Mouse (Mus musculus) kidney, postnatal 0 days (tissue): ENCODE data around the gene Gys2. TPM values are rescaled to one million over a fixed set of nuclear protein-coding genes. Genes with fewer than 3 reads are reported as not detected.

Experiments used
- ATAC-seq: fragments of 200-750 bp; cut with Nextera tagmentation; replicated peaks from 2 replicates; pipeline ENCODE4 v1.8.0; 2017; ENCODE audit warnings: low read depth, moderate number of reproducible peaks, moderate TSS enrichment, moderate library complexity; ENCODE audit not compliant: low FRiP score
- DNase-seq: peaks from one replicate; pipeline ENCODE4 v3.0.0-alpha.2; 2016; ENCODE audit warnings: low spot score
- H3K27ac ChIP-seq: fragments of 300-500 bp; sonication (generic); 2 replicates; pipeline ENCODE4 v1.5.1; 2014; ENCODE audit warnings: mild to moderate bottlenecking
- H3K27me3 ChIP-seq: fragments of 300-500 bp; sonication (generic); 2 replicates; pipeline ENCODE4 v1.6.1; 2014; ENCODE audit warnings: low read length, mixed read lengths; ENCODE audit not compliant: insufficient read depth
- H3K36me3 ChIP-seq: fragments of 300-500 bp; sonication (generic); 2 replicates; pipeline ENCODE4 v1.6.1; 2014; ENCODE audit warnings: low read length, mixed read lengths; ENCODE audit not compliant: insufficient read depth
- H3K4me1 ChIP-seq: fragments of 300-500 bp; sonication (generic); replicated peaks from 2 replicates; pipeline ENCODE4 v1.6.1; 2014; ENCODE audit warnings: antibody characterized with exemption, low read length, mixed read lengths; ENCODE audit not compliant: insufficient read depth
- H3K4me2 ChIP-seq: fragments of 300-500 bp; sonication (generic); 2 replicates; pipeline ENCODE4 v1.6.1; 2014; ENCODE audit warnings: mild to moderate bottlenecking, low read length, moderate library complexity, mixed read lengths
- H3K4me3 ChIP-seq: fragments of 300-500 bp; sonication (generic); replicated peaks from 2 replicates; pipeline ENCODE4 v1.5.1; 2014; ENCODE audit warnings: low read depth, low read length
- H3K9ac ChIP-seq: fragments of 300-500 bp; sonication (generic); 2 replicates; pipeline ENCODE4 v1.6.1; 2014; ENCODE audit warnings: low read depth, low read length
- H3K9me3 ChIP-seq: fragments of 300-500 bp; sonication (generic); replicated peaks from 2 replicates; pipeline ENCODE4 v1.6.1; 2016; ENCODE audit warnings: low read length, inconsistent platforms, mixed read lengths
- CTCF ChIP-seq: IDR thresholded peaks from 2 replicates; pipeline ENCODE4 v1.5.1; 2016; ENCODE audit warnings: antibody characterized with exemption, low read depth, mild to moderate bottlenecking, moderate library complexity
- WGBS: fragments of 180-500 bp; shearing (Covaris S2); extraction: QIAGEN DNeasy Blood & Tissue Kit; methylation state at CpG from one replicate; pipeline ENCODE4 v1.1.7; 2014; 5-methylcytosine and 5-hydroxymethylcytosine counted together
- polyA plus RNA-seq: library from polyadenylated mRNA; unstranded; fragments of >200 nt; fragmentation: Nextera tagmentation; extraction: Ambion mirVana; gene quantifications from 2 replicates; pipeline ENCODE4 v1.2.1, GENCODE M21; 2015

Gys2 gene
- polyA plus RNA-seq, 1 experiment from 2014 or later: not detected

DNA sequence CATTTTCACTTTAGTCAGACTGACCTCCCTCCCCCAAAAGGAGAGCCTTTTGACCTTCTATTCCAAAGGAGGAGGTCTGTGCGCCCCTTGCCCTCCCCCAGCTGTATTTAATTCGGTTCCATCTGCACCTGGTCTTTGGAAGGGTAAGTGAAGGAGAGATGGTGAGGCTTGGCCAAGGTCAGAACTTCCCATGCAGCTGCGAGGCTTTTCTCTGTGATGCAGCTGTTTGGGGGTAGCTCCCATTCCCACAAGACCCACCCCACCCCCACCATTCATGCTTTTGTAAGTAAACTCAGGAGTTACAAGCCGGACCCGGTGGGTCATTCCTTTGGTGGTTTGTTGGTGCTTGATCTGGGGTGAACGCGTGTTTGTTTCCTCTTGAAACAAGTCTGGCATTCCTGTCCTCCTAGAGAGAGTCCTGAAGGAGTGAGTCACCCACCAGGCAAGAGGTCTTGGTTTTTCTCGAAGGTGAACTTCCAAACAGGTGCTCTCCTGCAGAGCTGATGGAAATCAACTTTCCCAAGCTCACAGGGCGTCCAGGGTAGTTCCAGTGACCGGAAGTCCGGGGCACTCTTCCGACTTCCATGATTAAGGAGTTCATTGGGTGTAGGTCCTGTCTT is 38.7 kb upstream of the Gys2 start:
- no peak overlapping the region for H3K27ac ChIP-seq
- H3K9me3 ChIP-seq: no peaks in the 10 kb centered on the region
- H3K4me3 ChIP-seq: no peak overlapping the region
- no peaks in the 10 kb centered on the region for H3K36me3 ChIP-seq
- no peak overlapping the region for H3K4me2 ChIP-seq
- WGBS: 32% methylated on average over 12 of the region's 12 CpGs
- no peak for ATAC-seq
- no peaks in the 10 kb centered on the region for H3K27me3 ChIP-seq
- no peak for DNase-seq
- no peak for TF ChIP-seq CTCF
- 0 out of 2 replicates have a peak overlapping the region, but pooled peaks have one; percentile 4 for H3K9ac ChIP-seq
- peaks cover 18% of the 10 kb centered on the region for H3K4me1 ChIP-seq

DNA sequence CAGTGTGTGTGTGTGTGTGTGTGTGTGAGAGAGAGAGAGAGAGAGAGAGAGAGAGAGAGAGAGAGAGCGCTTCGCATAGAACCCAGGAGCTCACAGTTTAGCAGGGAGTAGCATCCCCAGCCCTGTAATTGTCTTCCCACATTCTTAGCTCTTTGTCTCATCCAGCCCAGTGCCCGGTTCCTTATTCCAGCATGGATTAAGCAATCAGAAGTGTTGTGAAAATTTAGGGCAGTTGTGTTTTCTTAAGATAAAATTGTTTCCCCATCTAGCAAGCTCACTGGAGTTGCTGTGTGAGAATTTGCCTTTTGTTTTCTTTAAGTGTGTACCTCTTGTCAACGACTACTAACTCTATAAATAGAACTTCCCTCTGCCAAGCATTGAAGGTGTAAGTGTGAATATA is 35.8 kb upstream of the Gys2 start:
- DNase-seq (no peak), ATAC-seq (no peak)
- Histone ChIP-seq H3K9ac (no peak overlapping the region), H3K4me2 (peak overlapping the region; percentile 87; the same call in 1 of the 2 replicates), H3K4me3 (no peak overlapping the region), H3K4me1 (peaks cover 20% of the 10 kb centered on the region), H3K9me3 (no peaks in the 10 kb centered on the region), H3K27ac (peak overlapping the region; percentile 83; the same call in 1 of the 2 replicates), H3K27me3 (no peaks in the 10 kb centered on the region), H3K36me3 (no peaks in the 10 kb centered on the region)
- WGBS: 49% methylated on average over 4 of the region's 4 CpGs
- TF ChIP-seq CTCF: no peak

DNA sequence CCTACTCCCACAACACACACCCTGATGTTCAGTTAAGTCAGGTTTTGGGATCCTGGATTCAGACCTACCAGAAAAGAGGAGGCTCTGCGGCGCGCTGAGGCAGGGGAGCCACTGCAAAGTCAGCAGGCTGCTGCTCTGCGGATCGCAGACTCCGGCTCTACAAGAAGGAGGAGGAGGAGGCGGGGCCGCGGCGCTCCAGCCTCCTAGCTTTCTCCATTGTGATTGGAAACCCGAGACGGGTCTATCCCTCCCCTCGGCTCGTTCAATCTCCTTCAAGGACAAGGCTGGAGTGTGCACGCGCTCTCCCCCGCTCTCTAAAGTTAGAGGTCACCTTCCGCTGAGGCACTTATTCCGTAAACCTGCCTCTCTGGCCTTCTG is 34.9 kb upstream of the Gys2 start, which contains the start of gene Ldhb:
TSS of gene Ldhb (minus strand) at position 173 of the 378 bp plus-strand sequence.
- no peaks in the 10 kb centered on the region for H3K27me3 ChIP-seq
- peak within 1 kb of the TSS; percentile 87 for H3K4me2 ChIP-seq
- H3K9me3 ChIP-seq: no peaks in the 10 kb centered on the region
- TF ChIP-seq CTCF: no peak
- peaks cover 20% of the 10 kb centered on the region for H3K4me1 ChIP-seq
- H3K36me3 ChIP-seq: 0 out of 2 replicates have a peak, but pooled peaks cover 2% of the 10 kb centered on the region
- peak within 1 kb of the TSS; percentile 83 for H3K27ac ChIP-seq
- ATAC-seq (peak; percentile 97), DNase-seq (peak; percentile 98)
- H3K9ac ChIP-seq: peak within 1 kb of the TSS; percentile 74
- WGBS: under 1% methylated on average over 18 of the region's 19 CpGs
- H3K4me3 ChIP-seq: peak within 1 kb of the TSS; percentile 52

DNA sequence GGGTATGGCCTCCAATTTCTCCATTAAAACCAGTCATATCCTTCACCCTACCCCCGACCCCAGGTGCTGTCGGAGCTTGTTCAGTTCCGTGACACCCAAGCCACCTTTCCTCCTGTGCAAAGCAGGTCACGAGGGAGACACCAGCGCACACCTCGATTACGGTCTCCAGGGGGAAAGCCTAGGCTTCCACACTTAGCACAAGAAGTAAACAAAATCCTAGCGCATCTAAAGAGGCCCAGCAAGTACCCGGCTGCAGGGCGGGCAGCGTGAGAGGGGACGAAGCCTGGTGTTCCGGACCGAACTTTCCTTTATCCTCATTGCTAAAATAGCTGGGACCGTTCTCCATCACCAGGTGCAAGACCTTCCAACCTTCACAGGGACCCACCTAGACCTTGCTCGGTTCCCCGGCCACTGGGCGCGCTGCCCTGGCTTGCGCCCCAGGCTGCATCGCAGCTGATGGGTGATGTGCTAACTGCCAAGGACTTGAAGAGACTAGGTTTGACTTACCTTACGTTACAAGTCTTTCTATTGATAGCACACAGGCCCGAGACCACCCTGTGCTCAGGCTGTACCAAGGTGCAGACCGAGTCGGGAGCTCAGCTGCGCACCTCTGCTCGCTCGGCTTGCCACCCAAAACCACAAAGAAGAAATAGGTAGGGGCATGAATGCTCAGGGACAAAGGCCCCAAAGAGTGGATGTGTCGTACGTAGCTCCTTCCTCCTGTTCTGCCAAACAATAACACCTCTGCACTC is 34.3 kb upstream of the Gys2 start:
- H3K4me3 ChIP-seq: peak overlapping the region; percentile 52
- H3K4me1 ChIP-seq: peaks cover 20% of the 10 kb centered on the region
- peak overlapping the region; percentile 74 for H3K9ac ChIP-seq
- DNase-seq (no peak), ATAC-seq (peak; percentile 31)
- peak overlapping the region; percentile 87 for H3K4me2 ChIP-seq
- no peaks in the 10 kb centered on the region for H3K27me3 ChIP-seq
- TF ChIP-seq CTCF: no peak
- H3K9me3 ChIP-seq: no peaks in the 10 kb centered on the region
- peak overlapping the region; percentile 81 for H3K27ac ChIP-seq
- H3K36me3 ChIP-seq: 0 out of 2 replicates have a peak, but pooled peaks cover 4% of the 10 kb centered on the region
- 2% methylated on average over 30 of the region's 30 CpGs for WGBS

DNA sequence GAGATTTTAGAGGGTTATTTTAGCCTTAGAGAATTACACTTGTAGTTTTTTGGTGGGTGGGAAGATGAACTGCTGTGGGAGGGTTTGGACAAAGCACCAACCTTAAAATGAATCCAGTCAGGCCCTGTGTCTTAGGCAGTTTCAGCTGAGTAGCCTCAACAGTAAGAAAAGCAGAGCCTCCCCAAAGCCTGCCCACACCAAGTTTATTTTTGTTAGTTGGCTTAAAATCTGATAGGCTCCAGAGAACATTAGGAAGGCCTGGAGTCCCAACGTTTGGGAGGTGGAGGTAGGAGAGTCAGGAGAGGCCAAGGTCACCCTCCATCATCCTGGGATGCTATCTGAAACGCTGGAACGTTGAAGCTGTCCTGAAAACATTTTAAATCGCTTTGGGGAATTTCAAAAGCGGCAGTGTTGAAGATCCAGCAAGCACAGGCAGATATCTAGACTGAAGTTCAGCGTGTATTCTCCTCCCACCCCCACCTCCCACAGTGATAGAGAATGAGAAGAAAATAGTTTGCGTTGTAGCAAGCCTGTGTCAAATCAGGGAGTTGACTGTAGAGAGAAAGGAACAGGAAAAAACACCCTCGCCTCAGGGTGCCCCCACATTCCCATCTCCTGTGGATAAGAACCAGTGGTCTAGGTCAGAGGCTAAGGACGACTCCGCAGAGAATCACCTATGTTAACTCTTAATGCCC is 33.6 kb upstream of the Gys2 start:
- H3K4me1 ChIP-seq: peaks cover 14% of the 10 kb centered on the region
- H3K36me3 ChIP-seq: 0 out of 2 replicates have a peak, but pooled peaks cover 7% of the 10 kb centered on the region
- peak overlapping the region; percentile 81 for H3K27ac ChIP-seq
- peak overlapping the region; percentile 52 for H3K4me3 ChIP-seq
- H3K27me3 ChIP-seq: no peaks in the 10 kb centered on the region
- H3K9me3 ChIP-seq: no peaks in the 10 kb centered on the region
- ATAC-seq (no peak), DNase-seq (peak; percentile 54)
- peak overlapping the region; percentile 87 for H3K4me2 ChIP-seq
- TF ChIP-seq CTCF: no peak
- H3K9ac ChIP-seq: peak overlapping the region; percentile 74
- 5% methylated on average over 10 of the region's 10 CpGs for WGBS

DNA sequence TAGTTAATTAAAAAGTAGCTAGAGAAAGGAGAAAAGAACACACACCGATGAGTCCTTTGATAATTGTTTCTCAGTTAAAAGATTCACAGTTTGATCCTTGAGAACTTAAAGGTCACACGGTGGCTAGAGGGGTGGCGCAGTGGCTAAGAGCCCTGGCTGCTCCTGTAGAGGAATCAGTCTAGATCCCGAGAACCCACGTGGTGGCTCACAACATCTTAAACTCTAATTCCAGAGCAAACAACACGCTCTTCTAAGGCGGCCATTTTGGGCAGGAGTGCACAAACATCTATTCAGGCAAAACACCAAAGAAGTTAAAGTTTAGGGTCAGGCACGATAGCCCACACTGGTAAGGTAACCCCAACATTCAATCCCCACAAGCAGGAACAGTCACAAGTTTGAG is 30.7 kb upstream of the Gys2 start:
- no peak for TF ChIP-seq CTCF
- no peak overlapping the region for H3K4me3 ChIP-seq
- no peak for DNase-seq
- peak overlapping the region; percentile 87 for H3K4me2 ChIP-seq
- 0 out of 2 replicates have a peak, but pooled peaks cover 8% of the 10 kb centered on the region for H3K4me1 ChIP-seq
- ATAC-seq: no peak
- H3K9ac ChIP-seq: no peak overlapping the region
- peaks cover 14% of the 10 kb centered on the region; the same call in 1 of the 2 replicates for H3K36me3 ChIP-seq
- H3K27ac ChIP-seq: peak overlapping the region; percentile 63
- WGBS: 64% methylated on average over 8 of the region's 8 CpGs
- no peaks in the 10 kb centered on the region for H3K27me3 ChIP-seq
- no peaks in the 10 kb centered on the region for H3K9me3 ChIP-seq
